Mouse (Mus musculus) R1 (cell line): ENCODE measurements around the gene Szt2.
A peak's percentile ranks its signal among the peaks of the same experiment; 100 is the strongest.

ENCODE experiments used
- DNase-seq: peaks from one replicate; pipeline ENCODE4 v3.0.0-alpha.2; 2018; ENCODE audit warnings: low read depth, low spot score

The Szt2 gene

DNA sequence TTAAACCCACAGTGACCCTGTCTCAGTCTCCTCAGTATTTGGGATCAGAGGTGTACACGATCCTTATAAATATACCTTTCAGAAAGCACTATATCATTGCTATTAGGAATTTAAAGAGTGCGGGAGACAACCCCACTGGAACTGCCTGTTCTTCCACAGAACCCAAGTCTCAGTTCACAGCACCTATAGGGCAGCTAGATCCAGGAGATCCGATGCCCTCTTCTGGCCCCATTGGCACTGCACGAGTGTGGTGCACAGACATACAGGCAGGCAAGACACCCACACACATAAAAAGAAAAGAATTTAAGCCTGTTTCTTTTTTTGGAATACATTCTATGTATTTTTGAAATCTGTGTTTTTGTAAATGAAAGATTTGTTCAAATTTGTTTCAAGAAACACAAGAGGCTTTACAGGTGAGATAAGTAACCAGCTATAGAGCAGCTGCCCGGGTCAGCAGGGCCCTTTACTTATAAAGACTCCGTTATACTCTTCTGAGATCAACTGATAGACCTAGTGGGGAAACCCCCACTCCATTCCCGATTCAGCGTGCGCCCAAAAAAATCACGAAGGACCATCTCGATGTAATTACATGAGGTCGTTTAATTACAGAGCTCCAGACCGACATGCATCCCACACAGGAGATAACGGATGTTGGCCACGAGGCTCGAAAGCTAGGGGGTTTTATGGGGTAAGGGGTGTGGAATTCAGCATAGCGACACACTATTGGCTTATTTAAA is 50.7 kb downstream of the Szt2 start:
- no peak for DNase-seq

DNA sequence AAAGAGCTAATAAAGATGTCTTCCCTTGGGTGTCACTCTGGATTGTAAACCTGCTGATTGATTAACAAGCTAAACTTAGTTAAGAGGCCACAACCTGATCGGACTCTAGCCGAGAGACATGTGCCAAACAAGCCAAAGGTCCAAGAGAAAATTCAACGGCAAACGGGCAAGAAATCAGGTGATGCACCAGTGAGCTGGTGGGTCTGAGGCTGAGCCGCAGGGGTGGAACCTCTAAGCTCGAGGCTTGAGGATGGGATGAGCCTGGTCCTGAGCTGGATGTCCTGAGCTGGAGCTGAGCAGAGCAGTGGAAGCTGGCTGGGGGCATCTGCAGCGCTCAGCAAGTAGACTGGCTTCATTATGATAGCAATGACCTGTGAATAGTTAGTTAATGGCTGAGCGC is 51.6 kb downstream of the Szt2 start:
- DNase-seq, result no peak

DNA sequence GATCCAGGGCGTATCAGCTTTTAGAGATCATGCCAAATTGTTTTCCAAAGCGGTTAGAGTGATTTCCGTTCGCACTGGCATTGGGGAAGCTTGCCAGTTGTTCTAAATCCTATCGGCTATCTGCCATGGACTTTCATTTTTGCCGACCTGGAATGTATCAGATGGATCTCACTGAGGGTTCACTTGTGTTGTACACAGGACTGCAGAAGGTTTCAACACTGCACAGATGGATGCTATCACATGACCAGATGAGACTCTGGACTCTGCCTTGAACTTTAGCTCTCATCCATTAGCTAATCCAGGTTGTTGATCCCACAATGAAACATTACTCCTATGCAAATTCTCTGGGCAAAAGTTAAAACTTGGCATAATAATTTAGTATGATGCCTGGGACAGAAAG is 52.3 kb downstream of the Szt2 start:
- no peak for DNase-seq

DNA sequence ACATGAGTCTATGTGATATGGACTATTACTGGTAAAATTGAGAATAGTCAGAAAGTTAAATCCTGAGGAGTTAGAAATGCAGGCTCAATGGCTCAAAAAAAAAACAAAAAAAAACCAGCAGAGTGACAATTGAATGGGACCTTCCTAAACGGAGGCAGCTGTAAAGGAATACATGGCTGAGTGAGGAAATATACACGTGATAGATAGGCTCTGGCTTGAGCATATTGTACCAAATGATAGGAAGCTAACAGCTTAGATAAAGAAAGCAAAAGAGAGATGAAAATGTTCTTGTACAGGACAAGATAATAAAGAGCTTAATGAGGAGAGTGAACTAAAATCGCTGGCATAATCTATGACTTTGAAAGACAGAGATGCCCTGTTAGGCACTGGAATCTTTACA is 54.8 kb downstream of the Szt2 start:
- no peak for DNase-seq

DNA sequence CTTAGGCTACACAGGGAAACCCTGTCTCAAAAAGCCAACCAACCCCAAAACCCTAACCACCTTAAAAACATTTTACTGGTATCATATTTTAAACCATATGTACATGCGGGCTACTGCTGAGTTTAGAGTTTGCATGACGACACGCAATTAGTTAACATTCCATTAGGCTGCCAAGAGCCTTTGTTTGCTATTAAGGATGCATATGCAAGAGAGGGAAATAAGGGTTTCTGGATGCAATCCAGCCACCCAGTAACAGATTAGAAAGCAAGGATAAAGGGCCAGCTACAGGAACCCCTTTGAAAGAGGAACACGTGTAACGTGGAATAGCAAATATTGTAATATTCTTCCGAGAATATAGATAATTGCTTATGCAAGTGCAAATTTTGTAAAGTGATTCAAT is 55.4 kb downstream of the Szt2 start:
- no peak for DNase-seq

DNA sequence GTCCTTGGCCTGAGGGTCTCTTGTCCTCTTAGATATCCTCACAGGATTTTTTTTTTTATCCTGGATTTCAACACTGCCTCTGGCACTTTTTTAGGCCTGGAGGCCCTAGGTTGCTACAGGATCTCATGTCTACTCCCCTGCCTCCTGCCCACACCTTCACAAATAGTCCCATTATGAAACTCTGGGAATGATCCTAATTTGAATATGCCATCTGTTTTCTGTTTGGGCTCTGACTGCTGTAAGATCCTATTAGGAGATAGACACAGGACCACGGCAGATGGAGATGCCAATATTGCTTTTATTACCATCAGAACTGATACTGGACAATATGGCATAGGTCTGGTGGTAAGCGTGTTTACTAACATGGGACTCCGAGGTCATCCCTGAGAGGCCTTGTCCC is 57.2 kb downstream of the Szt2 start:
- no peak for DNase-seq

DNA sequence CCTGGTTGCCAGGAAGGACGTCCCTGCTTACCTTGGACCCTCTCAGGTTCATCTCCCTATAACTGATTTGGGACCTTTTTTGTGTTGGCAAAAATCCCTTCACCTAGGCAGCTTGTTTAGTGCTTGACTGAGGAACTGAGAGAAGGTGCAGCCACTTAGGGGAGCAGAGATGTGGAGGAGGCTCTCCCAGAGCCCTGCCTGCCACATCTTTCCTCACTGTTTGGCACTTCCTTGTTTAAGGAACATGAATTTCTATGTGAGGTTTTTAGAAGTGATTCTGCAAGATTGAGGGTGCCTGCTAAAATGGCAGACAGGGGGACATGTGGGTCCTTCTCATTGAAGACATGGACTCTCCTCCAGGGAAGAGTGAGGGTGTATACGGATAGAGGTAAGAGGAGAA is 58.2 kb downstream of the Szt2 start:
- DNase-seq, result no peak

DNA sequence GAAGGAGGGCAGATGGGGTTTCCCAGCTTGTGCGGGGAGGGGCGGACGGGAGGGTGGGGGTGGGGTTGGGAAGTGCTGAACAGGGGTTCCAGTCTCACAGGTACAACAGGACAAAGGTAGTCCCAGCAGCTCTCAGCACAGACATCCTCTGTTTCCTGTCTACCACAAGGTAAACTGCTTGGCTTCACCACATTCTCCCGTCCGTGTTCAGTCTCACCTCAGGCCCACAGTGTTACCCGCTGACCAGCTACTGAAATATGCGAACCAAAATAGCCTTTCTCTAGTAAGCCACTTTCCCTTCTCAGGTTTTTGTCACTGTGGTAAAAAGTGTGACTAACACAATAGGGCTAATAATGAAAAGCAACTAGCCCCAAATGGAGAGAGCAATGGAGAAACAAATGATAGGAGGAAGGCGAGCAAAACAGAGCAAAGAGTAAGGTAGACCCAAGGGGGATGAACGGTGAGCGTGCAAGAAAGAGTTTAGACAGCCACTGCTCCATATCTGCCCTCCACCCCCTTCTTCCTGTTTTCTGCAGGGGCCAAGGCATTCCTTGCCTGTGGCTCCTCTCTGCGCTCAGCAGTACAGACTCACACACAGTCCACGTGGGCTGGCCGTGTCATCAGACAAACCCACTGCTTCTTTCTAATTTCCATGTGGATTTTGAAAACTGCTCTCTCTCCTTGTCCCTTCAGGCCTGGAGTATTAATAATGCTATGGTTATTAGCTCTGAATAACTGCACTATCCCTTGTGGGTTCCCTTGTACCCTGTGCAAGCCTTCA is 61.4 kb downstream of the Szt2 start:
- DNase-seq, result no peak

DNA sequence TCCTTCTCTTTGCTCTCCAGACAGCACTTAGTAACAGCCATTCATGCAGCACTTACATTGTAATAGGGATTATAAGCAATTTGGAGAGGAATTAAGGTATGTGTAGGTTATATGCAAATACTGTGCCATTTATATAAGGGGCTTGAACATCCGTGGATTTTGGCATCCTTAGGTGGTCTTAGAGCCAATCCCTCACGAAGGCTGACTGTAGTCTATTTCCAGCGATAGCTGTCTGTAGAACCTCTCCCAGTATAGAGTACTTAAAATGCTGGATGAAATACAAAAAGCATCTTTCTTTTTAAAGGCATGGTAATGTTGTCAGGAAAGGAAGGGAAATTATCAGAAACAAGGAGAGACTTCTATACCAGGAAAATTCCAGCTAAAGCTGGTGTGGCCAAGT is 67.6 kb downstream of the Szt2 start:
- no peak for DNase-seq

DNA sequence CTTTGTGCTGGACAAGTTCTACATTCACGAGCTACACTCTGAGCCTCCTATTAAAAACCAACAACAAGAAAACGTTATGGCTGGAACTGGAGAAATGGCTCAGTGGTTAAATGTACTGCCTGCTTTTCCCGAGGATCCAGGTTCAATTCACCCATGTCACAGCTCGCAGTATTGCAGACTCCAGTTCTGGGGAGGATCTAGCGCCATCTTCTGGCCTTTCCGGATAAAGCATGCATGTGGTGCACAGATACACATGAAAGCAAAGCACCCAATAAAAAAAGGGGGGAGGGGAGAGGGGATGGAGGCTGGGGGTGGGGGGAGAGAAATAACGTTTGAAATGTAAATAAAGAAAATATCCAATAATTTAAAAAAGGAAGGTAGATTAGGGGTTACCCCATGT is 72.4 kb downstream of the Szt2 start:
- DNase-seq, result peak; percentile 31

DNA sequence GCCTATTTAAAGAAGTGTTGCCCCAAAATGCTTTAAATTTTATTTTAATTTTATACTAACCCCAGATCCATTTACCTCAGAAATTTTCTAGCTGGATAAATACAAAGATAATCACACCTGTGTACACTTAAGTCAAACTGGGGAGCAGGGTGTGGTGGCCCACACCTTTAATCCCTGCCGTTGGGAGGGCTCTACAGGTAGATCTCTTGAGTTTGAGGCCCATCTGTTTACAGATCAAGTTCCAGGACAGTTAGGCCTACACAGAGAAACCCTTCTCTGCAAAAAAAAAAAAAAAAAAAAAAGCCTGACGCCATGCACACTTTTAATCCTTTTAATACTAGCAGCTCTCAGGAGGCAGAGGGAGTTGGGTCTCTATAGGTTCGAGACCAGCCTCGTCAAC is 73.1 kb downstream of the Szt2 start:
- DNase-seq, result no peak

DNA sequence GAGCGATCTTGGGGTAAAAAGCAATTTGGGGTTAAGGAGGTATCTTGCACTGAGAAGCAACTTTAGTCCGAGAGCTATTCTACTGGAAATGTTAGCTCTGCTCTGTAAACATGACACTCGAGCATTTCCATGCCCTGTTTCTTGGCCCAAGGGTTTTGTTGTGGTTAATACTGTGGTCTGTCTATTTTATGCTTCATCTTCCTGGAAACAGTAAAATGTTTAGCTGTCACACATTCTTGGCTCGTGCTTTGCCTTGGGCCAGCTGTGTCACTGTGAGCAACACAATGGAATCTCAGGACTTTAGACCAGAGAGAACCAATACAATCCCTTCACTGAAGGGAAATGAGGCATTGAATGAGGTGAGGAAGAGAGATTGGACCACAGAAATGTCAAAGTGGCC is 77.3 kb downstream of the Szt2 start:
- no peak for DNase-seq

DNA sequence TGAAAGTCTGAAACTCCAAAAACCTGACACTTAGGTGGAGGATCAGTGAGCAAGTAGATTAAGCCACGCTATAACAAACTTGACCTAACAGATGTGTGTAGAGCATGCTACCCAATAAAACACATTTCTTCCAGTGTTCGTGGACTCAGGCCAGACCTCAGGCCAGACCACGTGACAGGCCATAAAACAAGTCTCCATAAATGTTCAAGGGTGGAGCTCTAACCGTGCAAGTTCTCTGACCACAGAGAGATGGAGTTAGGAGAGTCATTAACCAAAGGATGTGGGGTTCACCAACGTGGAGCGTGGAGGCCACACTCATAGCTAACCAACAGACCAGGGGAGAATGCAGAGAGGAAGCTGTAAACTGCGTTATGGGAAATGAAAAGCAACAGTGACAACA is 82.6 kb downstream of the Szt2 start:
- DNase-seq, result no peak

DNA sequence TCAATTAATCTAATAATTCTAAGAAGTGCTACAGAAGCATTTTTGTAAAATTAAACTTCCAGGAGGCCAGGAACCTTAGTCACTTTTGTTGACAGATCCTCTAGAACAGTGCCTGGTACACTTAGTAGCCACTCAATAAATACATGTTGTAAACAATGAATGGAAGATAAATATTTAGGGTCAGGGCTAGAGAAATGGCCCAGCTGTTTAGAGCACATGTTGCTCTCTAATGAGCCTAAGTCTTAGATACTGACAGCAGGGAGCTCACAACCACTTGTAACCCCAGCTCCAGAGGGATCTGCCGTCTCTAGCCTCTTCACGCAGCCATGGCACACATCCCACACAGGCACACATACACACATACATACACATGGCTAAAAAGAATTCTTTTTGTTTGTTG is 88.4 kb downstream of the Szt2 start:
- no peak for DNase-seq

DNA sequence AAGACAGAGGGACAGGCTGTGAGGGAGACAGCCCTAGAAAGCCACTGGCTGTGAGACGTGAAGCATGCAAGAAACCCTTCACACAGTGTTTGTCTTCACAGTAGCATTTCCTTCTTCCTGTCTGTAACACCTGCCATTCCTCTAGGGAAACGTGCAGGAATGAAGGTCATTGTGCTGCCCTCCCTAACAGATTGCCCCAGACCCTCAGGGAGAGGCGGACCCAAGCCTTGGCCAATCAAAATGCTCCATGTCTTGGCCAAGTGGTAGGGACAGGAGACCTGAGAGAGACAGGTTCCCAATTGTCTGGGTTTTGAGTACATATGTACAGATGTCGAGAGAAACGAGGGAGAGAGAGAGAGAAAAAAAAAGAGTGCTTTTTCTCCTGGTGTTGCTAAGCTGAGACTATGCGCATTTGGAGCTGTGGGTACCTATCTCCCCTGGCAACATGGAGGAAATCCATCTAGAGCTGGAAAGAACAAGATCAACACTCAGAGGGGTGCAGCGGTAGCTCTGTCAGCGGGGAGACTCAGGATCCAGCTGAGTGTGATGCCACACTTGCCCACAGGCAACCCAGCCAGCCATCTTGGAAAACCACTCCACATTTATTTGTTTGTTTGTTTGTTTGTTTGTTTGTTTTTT is 89.2 kb downstream of the Szt2 start:
- DNase-seq, result no peak

DNA sequence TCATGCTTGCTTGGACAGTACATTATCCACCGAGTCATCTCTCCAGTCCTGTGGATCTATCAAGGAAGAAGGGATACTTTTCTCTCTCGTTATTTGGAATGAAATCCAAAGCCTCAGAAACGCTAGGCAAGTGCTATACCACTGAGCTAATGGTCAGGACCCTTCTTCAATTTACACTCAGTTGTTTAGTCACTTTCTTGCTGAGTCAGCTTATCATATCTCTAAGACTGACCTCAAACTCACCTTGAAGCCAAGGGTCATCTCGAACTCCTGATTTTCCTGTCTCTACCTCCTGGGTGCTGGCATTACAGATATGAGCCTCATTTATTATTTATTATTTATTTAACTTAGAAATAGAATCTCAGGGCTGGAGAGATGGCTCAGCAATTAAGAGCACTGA is 92.4 kb downstream of the Szt2 start:
- no peak for DNase-seq

DNA sequence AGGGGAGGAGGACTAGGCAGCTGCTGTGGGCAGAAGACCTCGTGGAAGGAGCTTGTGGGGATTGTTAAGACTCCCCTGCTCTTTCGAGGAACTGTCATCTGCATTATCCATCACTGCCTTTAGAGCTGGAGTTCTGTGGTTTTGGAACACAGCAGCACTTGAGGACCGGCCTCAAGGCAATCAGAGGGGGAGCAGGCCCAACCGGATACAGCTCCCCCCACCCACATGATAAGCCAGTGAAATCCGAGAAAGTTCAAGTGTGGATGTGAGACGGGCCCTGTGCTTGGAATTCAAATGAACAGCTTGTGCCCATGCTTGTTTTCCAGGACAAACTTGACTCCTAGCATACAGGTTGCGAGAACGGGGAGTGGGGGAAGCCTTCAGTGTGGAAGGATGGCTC is 93.8 kb downstream of the Szt2 start:
- DNase-seq, result no peak
